Mouse (Mus musculus) erythroblast, embryonic 14.5 days (primary cell): ENCODE measurements around the gene Lnx1.

Experiments used
- GATA1 ChIP-seq: IDR thresholded peaks from 2 replicates; pipeline ENCODE4 v1.6.1; 2012; ENCODE audit warnings: low read length, inconsistent platforms, mixed read lengths
- TAL1 ChIP-seq: IDR thresholded peaks from 3 replicates; pipeline ENCODE4 v1.6.1; 2012; ENCODE audit warnings: low read length, inconsistent platforms, mixed read lengths

DNA sequence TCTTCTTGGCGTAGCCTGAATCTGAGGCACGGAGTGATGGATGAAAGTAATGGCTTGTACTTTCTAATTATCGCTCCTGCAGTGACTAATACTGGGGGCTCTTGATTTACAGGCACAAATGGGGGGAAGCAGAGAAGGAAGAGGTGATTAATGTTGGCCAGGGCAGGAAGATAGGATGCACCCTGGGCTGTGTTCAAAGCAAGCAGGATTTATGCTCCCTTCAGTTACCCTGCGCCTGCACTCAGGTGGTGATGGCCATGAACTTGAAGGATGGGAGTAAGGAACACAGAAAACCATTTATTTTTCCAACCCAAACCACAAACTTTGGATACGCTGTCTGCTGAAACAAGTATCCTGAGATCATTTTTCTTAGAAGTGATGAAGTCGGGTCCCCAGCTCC is 69.3 kb downstream of the Lnx1 start:
- TF ChIP-seq TAL1 (no peak), GATA1 (no peak)
